Mouse (Mus musculus): ENCODE results near the gene Myo10. TPM values are rescaled to one million over a fixed set of nuclear protein-coding genes. Genes with fewer than 3 reads are reported as not detected.

Myo10 gene
- polyA plus RNA-seq, 1 experiment from 2014 or later: 32.5 TPM

- Histone ChIP-seq H3K4me2 (ENCODE audit: low read length) (no peak overlapping the region), H3K4me3 (ENCODE audit: low read depth, low read length) (no peak overlapping the region), H3K4me1 (replicated peaks; ENCODE audit: control insufficient read depth, insufficient read depth, low read length) (no peaks in the 10 kb centered on the region; the same call in 1 of the 2 replicates), H3K36me3 (ENCODE audit: control insufficient read depth, insufficient read depth, low read length) (no peaks in the 10 kb centered on the region), H3K9me3 (ENCODE audit: control insufficient read depth, low read length) (no peaks in the 10 kb centered on the region), H3K27me3 (replicated peaks; ENCODE audit: control insufficient read depth, insufficient read depth, low read length) (peaks cover 9% of the 10 kb centered on the region), H3K9ac (ENCODE audit: low read length) (no peak overlapping the region), H3K27ac (ENCODE audit: low read depth) (no peak overlapping the region)
- ATAC-seq (replicated peaks; ENCODE audit: low FRiP score, low TSS enrichment, low read depth): no peak
- 97% methylated on average over 1 of the region's 1 CpGs for WGBS
- no peak for DNase-seq (ENCODE audit: low spot score)
These were observed 225.3 kb downstream of the Myo10 start for GRCm38 (mm10) chr15:25847576-25848168.

DNA sequence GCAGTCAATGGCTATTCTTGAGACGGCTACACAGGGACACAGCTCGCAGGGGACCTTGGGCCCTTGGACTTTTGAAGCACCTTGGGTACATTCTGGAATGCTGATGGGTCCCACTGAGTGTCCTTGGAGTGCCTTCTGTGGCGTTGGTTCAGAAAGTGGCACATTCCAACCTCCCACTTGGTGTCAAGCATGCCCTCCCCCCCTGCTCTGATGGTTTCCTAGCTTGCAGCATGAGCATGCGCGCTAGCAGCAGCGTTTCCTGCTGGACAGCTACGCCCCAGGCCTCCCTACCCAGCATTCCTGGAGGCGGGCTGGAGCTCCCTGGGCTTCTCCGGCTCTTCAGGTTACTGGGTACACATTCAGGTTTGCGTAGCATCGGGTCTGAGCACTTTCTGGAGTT lies 228.2 kb downstream of the Myo10 start:
- H3K36me3 ChIP-seq (ENCODE audit: control insufficient read depth, insufficient read depth, low read length): no peaks in the 10 kb centered on the region
- H3K4me2 ChIP-seq (ENCODE audit: low read length): no peak overlapping the region
- H3K27ac ChIP-seq (ENCODE audit: low read depth): no peak overlapping the region
- 63% methylated on average over 11 of the region's 11 CpGs for WGBS
- H3K4me1 ChIP-seq (replicated peaks; ENCODE audit: control insufficient read depth, insufficient read depth, low read length): no peaks in the 10 kb centered on the region
- no peak for DNase-seq (ENCODE audit: low spot score)
- ATAC-seq (replicated peaks; ENCODE audit: low FRiP score, low TSS enrichment, low read depth): no peak
- H3K9me3 ChIP-seq (ENCODE audit: control insufficient read depth, low read length): no peaks in the 10 kb centered on the region
- H3K4me3 ChIP-seq (ENCODE audit: low read depth, low read length): no peak overlapping the region
- H3K9ac ChIP-seq (ENCODE audit: low read length): no peak overlapping the region
- no peaks in the 10 kb centered on the region for H3K27me3 ChIP-seq (replicated peaks; ENCODE audit: control insufficient read depth, insufficient read depth, low read length)

- DNase-seq (ENCODE audit: low spot score) (no peak), ATAC-seq (replicated peaks; ENCODE audit: low FRiP score, low TSS enrichment, low read depth) (no peak)
- H3K27ac ChIP-seq (ENCODE audit: low read depth): no peak overlapping the region
- 68% methylated on average over 18 of the region's 18 CpGs for WGBS
- no peak overlapping the region for H3K4me2 ChIP-seq (ENCODE audit: low read length)
- H3K9ac ChIP-seq (ENCODE audit: low read length): no peak overlapping the region
- H3K9me3 ChIP-seq (ENCODE audit: control insufficient read depth, low read length): no peaks in the 10 kb centered on the region
- H3K36me3 ChIP-seq (ENCODE audit: control insufficient read depth, insufficient read depth, low read length): no peaks in the 10 kb centered on the region
- H3K27me3 ChIP-seq (replicated peaks; ENCODE audit: control insufficient read depth, insufficient read depth, low read length): no peaks in the 10 kb centered on the region
- no peak overlapping the region for H3K4me3 ChIP-seq (ENCODE audit: low read depth, low read length)
- H3K4me1 ChIP-seq (replicated peaks; ENCODE audit: control insufficient read depth, insufficient read depth, low read length): no peaks in the 10 kb centered on the region
These were observed 232.1 kb downstream of the Myo10 start for GRCm38 (mm10) chr15:25854270-25854904.

GRCm38 (mm10) chr15:25858611-25859058 lies 236.3 kb downstream of the Myo10 start:
- no peak overlapping the region for H3K9ac ChIP-seq (ENCODE audit: low read length)
- 62% methylated on average over 11 of the region's 12 CpGs for WGBS
- DNase-seq (ENCODE audit: low spot score): no peak
- no peaks in the 10 kb centered on the region for H3K36me3 ChIP-seq (ENCODE audit: control insufficient read depth, insufficient read depth, low read length)
- H3K27me3 ChIP-seq (replicated peaks; ENCODE audit: control insufficient read depth, insufficient read depth, low read length): no peaks in the 10 kb centered on the region
- H3K9me3 ChIP-seq (ENCODE audit: control insufficient read depth, low read length): no peaks in the 10 kb centered on the region
- no peaks in the 10 kb centered on the region for H3K4me1 ChIP-seq (replicated peaks; ENCODE audit: control insufficient read depth, insufficient read depth, low read length)
- no peak overlapping the region for H3K4me2 ChIP-seq (ENCODE audit: low read length)
- H3K27ac ChIP-seq (ENCODE audit: low read depth): no peak overlapping the region
- no peak overlapping the region for H3K4me3 ChIP-seq (ENCODE audit: low read depth, low read length)
- no peak for ATAC-seq (replicated peaks; ENCODE audit: low FRiP score, low TSS enrichment, low read depth)

GRCm38 (mm10) chr15:25859469-25859868 lies 237.1 kb downstream of the Myo10 start:
- DNase-seq (ENCODE audit: low spot score): no peak
- Histone ChIP-seq H3K9me3 (ENCODE audit: control insufficient read depth, low read length) (no peaks in the 10 kb centered on the region), H3K4me2 (ENCODE audit: low read length) (no peak overlapping the region), H3K27ac (ENCODE audit: low read depth) (no peak overlapping the region), H3K36me3 (ENCODE audit: control insufficient read depth, insufficient read depth, low read length) (no peaks in the 10 kb centered on the region), H3K4me3 (ENCODE audit: low read depth, low read length) (no peak overlapping the region), H3K9ac (ENCODE audit: low read length) (no peak overlapping the region), H3K27me3 (replicated peaks; ENCODE audit: control insufficient read depth, insufficient read depth, low read length) (no peaks in the 10 kb centered on the region), H3K4me1 (replicated peaks; ENCODE audit: control insufficient read depth, insufficient read depth, low read length) (no peaks in the 10 kb centered on the region)
- WGBS: 62% methylated on average over 3 of the region's 3 CpGs
- ATAC-seq (replicated peaks; ENCODE audit: low FRiP score, low TSS enrichment, low read depth): no peak

DNA sequence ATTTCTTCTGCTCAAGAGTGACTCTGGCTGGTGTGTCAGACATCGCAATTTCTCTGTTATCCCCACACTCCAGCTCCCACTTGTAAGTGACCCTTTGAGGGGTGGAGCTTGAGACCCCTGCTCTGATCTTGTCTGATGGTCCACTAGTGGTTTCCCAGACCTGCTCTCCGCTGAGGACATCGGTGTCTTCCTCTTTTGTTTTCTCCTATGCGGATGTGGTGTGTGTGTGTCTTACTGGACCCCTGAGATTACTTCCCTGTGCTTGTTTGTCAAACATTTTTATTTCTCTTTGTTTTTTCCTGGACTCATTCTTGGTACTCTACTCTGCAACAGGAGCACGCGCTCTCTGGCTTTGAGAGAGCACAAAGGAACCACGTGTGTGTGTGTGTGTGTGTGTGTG lies 239.6 kb downstream of the Myo10 start:
- WGBS: 88% methylated on average over 7 of the region's 7 CpGs

More for the DNA sequence above, 239.6 kb downstream of the Myo10 start:
- no peak for DNase-seq (ENCODE audit: low spot score)
- H3K27me3 ChIP-seq (replicated peaks; ENCODE audit: control insufficient read depth, insufficient read depth, low read length): no peaks in the 10 kb centered on the region
- no peaks in the 10 kb centered on the region for H3K36me3 ChIP-seq (ENCODE audit: control insufficient read depth, insufficient read depth, low read length)
- H3K4me3 ChIP-seq (ENCODE audit: low read depth, low read length): no peak overlapping the region
- ATAC-seq (replicated peaks; ENCODE audit: low FRiP score, low TSS enrichment, low read depth): no peak
- no peak overlapping the region for H3K9ac ChIP-seq (ENCODE audit: low read length)
- no peaks in the 10 kb centered on the region for H3K9me3 ChIP-seq (ENCODE audit: control insufficient read depth, low read length)
- no peaks in the 10 kb centered on the region for H3K4me1 ChIP-seq (replicated peaks; ENCODE audit: control insufficient read depth, insufficient read depth, low read length)
- no peak overlapping the region for H3K4me2 ChIP-seq (ENCODE audit: low read length)
- no peak overlapping the region for H3K27ac ChIP-seq (ENCODE audit: low read depth)

Other genes with a start within 250 kb of the Myo10 start
- gene Basp1, start 208.8 kb upstream of the Myo10 start, polyA plus RNA-seq (2014; fragmentation: Nextera tagmentation; extraction: Ambion mirVana): 21.1 and 21.7 TPM in 2 replicates
- 8.0 and 8.5 TPM in 2 replicates for gene Retreg1, start 220.7 kb downstream of the Myo10 start, polyA plus RNA-seq (2014; fragmentation: Nextera tagmentation; extraction: Ambion mirVana)

All from intestine, embryonic 14.5 days (tissue).